8 mouse cellular contexts compared by ENCODE assay signal in the genomic region with DNA sequence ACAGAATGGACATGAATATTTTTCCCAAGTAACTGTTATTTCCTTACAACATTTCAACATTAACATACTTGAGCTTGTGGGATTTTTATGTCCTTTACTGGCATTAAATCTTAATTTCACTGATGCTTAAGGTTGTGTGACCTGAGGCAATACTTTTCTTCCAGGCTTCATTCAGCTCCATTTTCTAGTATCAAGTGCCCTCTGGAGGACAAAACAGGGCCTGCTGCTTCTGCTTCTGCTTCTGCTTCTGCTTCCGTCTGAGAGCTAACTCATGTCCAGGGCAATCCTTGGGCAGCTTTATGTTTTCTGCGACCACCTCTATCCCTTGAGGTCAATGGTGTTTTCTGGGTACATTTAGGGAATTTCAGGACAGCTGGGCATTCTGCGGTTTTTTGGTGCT. TPM values are rescaled to one million over a fixed set of nuclear protein-coding genes. Genes with fewer than 3 reads are reported as not detected.
A peak's percentile ranks its signal among the peaks of the same experiment; 100 is the strongest.
DNase-seq lines count a peak whose midpoint lies in the region; ATAC-seq and TF ChIP-seq lines count a peak whose summit lies in the region.
"Had no signal": no experiment of that assay in that cellular context is flagged by ENCODE, and none has a peak within 500 bp of the region (broad histone marks: within the 10 kb centered on the region; RNA-seq: fewer than 3 reads in every experiment).

No protein-coding gene starts in this region.

- H3K9me3 ChIP-seq in hindbrain, embryonic 10.5 days = no peaks in the 10 kb centered on the region
- H3K9me3 ChIP-seq in hindbrain, embryonic 13.5 days = no peaks in the 10 kb centered on the region
- H3K9me3 ChIP-seq in lung, postnatal 0 days (ENCODE audit: low read length) = no peaks in the 10 kb centered on the region

- no peaks in the 10 kb centered on the region for H3K27me3 ChIP-seq in hindbrain, embryonic 10.5 days (ENCODE audit: insufficient read depth, poor library complexity, severe bottlenecking)
- no peaks in the 10 kb centered on the region for H3K27me3 ChIP-seq in hindbrain, embryonic 13.5 days
- H3K27me3 ChIP-seq in lung, postnatal 0 days (replicated peaks; ENCODE audit: insufficient read depth, low read length) = no peaks in the 10 kb centered on the region

- no peak overlapping the region for H3K4me2 ChIP-seq in hindbrain, embryonic 13.5 days
- H3K4me2 ChIP-seq in lung, postnatal 0 days (replicated peaks; ENCODE audit: low read depth, low read length) = no peak overlapping the region

- no peak for ATAC-seq in hindbrain, embryonic 13.5 days (ENCODE audit: low FRiP score)
- no peak for ATAC-seq in lung, postnatal 0 days
- no peak for ATAC-seq in erythroid progenitor cell, adult 5-6 weeks (replicated peaks; ENCODE audit: low FRiP score, poor library complexity, severe bottlenecking)

- H3K27ac ChIP-seq in hindbrain, embryonic 10.5 days = no peak overlapping the region
- no peak overlapping the region; the same call in 1 of the 2 replicates for H3K27ac ChIP-seq in hindbrain, embryonic 13.5 days
- H3K27ac ChIP-seq in lung, postnatal 0 days (ENCODE audit: low read length) = no peak overlapping the region

- WGBS in hindbrain, embryonic 10.5 days = 79% methylated on average over 3 of the region's 3 CpGs
- WGBS in hindbrain, embryonic 13.5 days = 63% methylated on average over 3 of the region's 3 CpGs
- 74% methylated on average over 3 of the region's 3 CpGs for whole genome bisulfite sequencing in lung, postnatal 0 days

- no peak overlapping the region for H3K4me3 ChIP-seq in hindbrain, embryonic 10.5 days
- H3K4me3 ChIP-seq in hindbrain, embryonic 13.5 days = no peak overlapping the region
- H3K4me3 ChIP-seq in lung, postnatal 0 days (ENCODE audit: low read depth, low read length) = no peak overlapping the region
- H3K4me3 ChIP-seq: erythroblast, embryonic 14.5 days had no signal

- peaks cover 11% of the 10 kb centered on the region for H3K4me1 ChIP-seq in hindbrain, embryonic 10.5 days (replicated peaks)
- peaks cover 27% of the 10 kb centered on the region for H3K4me1 ChIP-seq in hindbrain, embryonic 13.5 days (replicated peaks)
- H3K4me1 ChIP-seq in lung, postnatal 0 days (ENCODE audit: insufficient read depth, low read depth, low read length) = no peaks in the 10 kb centered on the region

- no peak overlapping the region for H3K9ac ChIP-seq in hindbrain, embryonic 13.5 days
- no peak overlapping the region for H3K9ac ChIP-seq in lung, postnatal 0 days (replicated peaks; ENCODE audit: low read depth)

- no peak for TF ChIP-seq EP300 in lung, postnatal 0 days (IDR thresholded peaks at IDR 0.05)

- DNase-seq in hindbrain, embryonic 10.5 days (ENCODE audit: low spot score) = peak; percentile 34
- DNase-seq in right cerebral cortex, postnatal 10 days (ENCODE audit: low spot score in 2 of 2) = peak; percentile 68 to 79
- no peak for DNase-seq in right cerebral cortex, adult 18-20 months
- DNase-seq in brain, adult 2 months (ENCODE audit: low read depth, low spot score) = peak; percentile 79
- peak; percentile 59 for DNase-seq in lung, postnatal 0 days (ENCODE audit: low spot score)

- H3K36me3 ChIP-seq in hindbrain, embryonic 10.5 days = peaks cover 50% of the 10 kb centered on the region
- H3K36me3 ChIP-seq in hindbrain, embryonic 13.5 days = peaks cover 28% of the 10 kb centered on the region
- peaks cover 7% of the 10 kb centered on the region; the same call in 1 of the 2 replicates for H3K36me3 ChIP-seq in lung, postnatal 0 days (ENCODE audit: insufficient read depth, low read length)

- TF ChIP-seq CTCF in lung, postnatal 0 days (IDR thresholded peaks at IDR 0.05) = peak; percentile 75

RNA-seq across cellular contexts. Expression of gene 1700003F12Rik, which starts 7.2 kb away (rescaled TPM):
- 9.5 and 10.0 TPM in 2 replicates for polyA plus RNA-seq in hindbrain, embryonic 10.5 days (2016; fragmentation: Nextera tagmentation; extraction: Ambion mirVana)
- 1.5 and 1.7 TPM in 2 replicates for polyA plus RNA-seq in hindbrain, embryonic 13.5 days (2015; fragmentation: Nextera tagmentation; extraction: Ambion mirVana)
- 0.89 and 1.3 TPM in 2 replicates for polyA plus RNA-seq in lung, postnatal 0 days (2015; fragmentation: Nextera tagmentation; extraction: Ambion mirVana)
- total RNA-seq in erythroid progenitor cell, adult 5-6 weeks (2015; ENCODE audit: low replicate concordance) = not detected in 2 replicates
- not detected in 2 replicates for total RNA-seq in erythroid progenitor cell, adult 5-6 weeks (2017; ENCODE audit: low replicate concordance)
- polyA plus RNA-seq: erythroblast, embryonic 14.5 days had no signal

RNA-seq across cellular contexts. Expression of gene Actl10, which starts 11.9 kb away (rescaled TPM):
- 0.60 and 1.3 TPM in 2 replicates for polyA plus RNA-seq in hindbrain, embryonic 10.5 days (2016; fragmentation: Nextera tagmentation; extraction: Ambion mirVana)
- 0.43 and 0.55 TPM in 2 replicates for polyA plus RNA-seq in hindbrain, embryonic 13.5 days (2015; fragmentation: Nextera tagmentation; extraction: Ambion mirVana)
- not detected in 2 replicates for polyA plus RNA-seq in lung, postnatal 0 days (2015; fragmentation: Nextera tagmentation; extraction: Ambion mirVana)
- total RNA-seq in erythroid progenitor cell, adult 5-6 weeks (2015; ENCODE audit: low replicate concordance) = not detected in 2 replicates
- total RNA-seq in erythroid progenitor cell, adult 5-6 weeks (2017; ENCODE audit: low replicate concordance) = not detected in 2 replicates

RNA-seq across cellular contexts. Expression of gene Necab3, which starts 19.0 kb away (rescaled TPM):
- polyA plus RNA-seq in hindbrain, embryonic 10.5 days (2016; fragmentation: Nextera tagmentation; extraction: Ambion mirVana) = 9.8 and 16.0 TPM in 2 replicates
- polyA plus RNA-seq in hindbrain, embryonic 13.5 days (2015; fragmentation: Nextera tagmentation; extraction: Ambion mirVana) = 14.8 and 15.6 TPM in 2 replicates
- polyA plus RNA-seq in lung, postnatal 0 days (2015; fragmentation: Nextera tagmentation; extraction: Ambion mirVana) = 0.81 and 1.4 TPM in 2 replicates
- 1.8 TPM in 1 of 2 replicates, not detected in the other for total RNA-seq in erythroid progenitor cell, adult 5-6 weeks (2015; ENCODE audit: low replicate concordance)
- total RNA-seq in erythroid progenitor cell, adult 5-6 weeks (2017; ENCODE audit: low replicate concordance) = 1.9 and 3.6 TPM in 2 replicates

RNA-seq across cellular contexts. Expression of gene E2f1, which starts 30.0 kb away (rescaled TPM):
- polyA plus RNA-seq in hindbrain, embryonic 10.5 days (2016; fragmentation: Nextera tagmentation; extraction: Ambion mirVana) = 41.4 and 43.8 TPM in 2 replicates
- polyA plus RNA-seq in hindbrain, embryonic 13.5 days (2015; fragmentation: Nextera tagmentation; extraction: Ambion mirVana) = 8.9 and 9.1 TPM in 2 replicates
- polyA plus RNA-seq in lung, postnatal 0 days (2015; fragmentation: Nextera tagmentation; extraction: Ambion mirVana) = 5.4 and 7.5 TPM in 2 replicates
- total RNA-seq in erythroid progenitor cell, adult 5-6 weeks (2015; ENCODE audit: low replicate concordance) = 11.7 and 27.8 TPM in 2 replicates
- 11.9 and 17.5 TPM in 2 replicates for total RNA-seq in erythroid progenitor cell, adult 5-6 weeks (2017; ENCODE audit: low replicate concordance)
